Mouse (Mus musculus) cerebellum, adult 18-20 months (tissue): ENCODE data around the gene Mical3.

ENCODE experiments used
- DNase-seq, 2 experiments: peaks; one replicate each; pipeline ENCODE4 v3.0.0; 2021

The Mical3 gene

GRCm38 (mm10) chr6:121051411-121051810, 79.4 kb downstream of the Mical3 start:
- DNase-seq: no peak

- DNase-seq: no peak
These were observed 82.1 kb downstream of the Mical3 start for GRCm38 (mm10) chr6:121048696-121049095.

GRCm38 (mm10) chr6:121045345-121046080, 85.3 kb downstream of the Mical3 start:
- DNase-seq: peak; percentile 77 to 79

GRCm38 (mm10) chr6:121043434-121044189, 87.2 kb downstream of the Mical3 start:
- no peak for DNase-seq

- no peak for DNase-seq
These were observed 91.1 kb downstream of the Mical3 start for GRCm38 (mm10) chr6:121039719-121040118.

GRCm38 (mm10) chr6:121039286-121039685, 91.5 kb downstream of the Mical3 start:
- peak; percentile 60 to 71 for DNase-seq

GRCm38 (mm10) chr6:121037086-121037485, 93.7 kb downstream of the Mical3 start:
- no peak for DNase-seq

- no peak for DNase-seq
These were observed 94.9 kb downstream of the Mical3 start for GRCm38 (mm10) chr6:121035929-121036328.

- DNase-seq: no peak
These were observed 95.5 kb downstream of the Mical3 start for GRCm38 (mm10) chr6:121035268-121035667.

- no peak for DNase-seq
These were observed 97.5 kb downstream of the Mical3 start for GRCm38 (mm10) chr6:121033250-121033649.

GRCm38 (mm10) chr6:121031370-121031769, 99.4 kb downstream of the Mical3 start:
- DNase-seq: no peak

GRCm38 (mm10) chr6:121029897-121030589, 100.8 kb downstream of the Mical3 start:
- DNase-seq: no peak

- DNase-seq: no peak
These were observed 102.3 kb downstream of the Mical3 start for GRCm38 (mm10) chr6:121028514-121028913.

- peak; percentile 64 to 71 for DNase-seq
These were observed 103.5 kb downstream of the Mical3 start for GRCm38 (mm10) chr6:121027314-121027713.

GRCm38 (mm10) chr6:121026866-121027265, 103.9 kb downstream of the Mical3 start:
- DNase-seq: peak; percentile 78 to 82

- no peak for DNase-seq
These were observed 104.7 kb downstream of the Mical3 start for GRCm38 (mm10) chr6:121026019-121026584.

- DNase-seq: peak; percentile 68 to 77
These were observed 112.7 kb downstream of the Mical3 start for GRCm38 (mm10) chr6:121018147-121018546.

- DNase-seq: peak; percentile 79 to 87
These were observed 113.3 kb downstream of the Mical3 start for GRCm38 (mm10) chr6:121017436-121018031.

- no peak for DNase-seq
These were observed 114.7 kb downstream of the Mical3 start for GRCm38 (mm10) chr6:121016097-121016496.

- DNase-seq: no peak
These were observed 116.5 kb downstream of the Mical3 start for GRCm38 (mm10) chr6:121014339-121014738.

GRCm38 (mm10) chr6:121013750-121014149, 117.0 kb downstream of the Mical3 start:
- peak; percentile 63 to 74 for DNase-seq

- DNase-seq: no peak
These were observed 119.1 kb downstream of the Mical3 start for GRCm38 (mm10) chr6:121011709-121012108.

GRCm38 (mm10) chr6:121009651-121010050, 121.1 kb downstream of the Mical3 start:
- DNase-seq: no peak
